Mouse (Mus musculus) heart, postnatal 14 days (tissue): Measurements from ENCODE around the gene Ptcd2. TPM values are rescaled to one million over a fixed set of nuclear protein-coding genes. Genes with fewer than 3 reads are reported as not detected.

ENCODE experiments used
- DNase-seq, 2 experiments: peaks; one replicate each; pipeline ENCODE4 v3.0.0; 2021 to 2022
- intact Hi-C: fragments of 180-260 bp; cut with DNase I; formaldehyde crosslinking; loops from one replicate; pipeline ENCODE4 v1.15.1; 2025
- long read RNA-seq, 2 experiments: library from polyadenylated mRNA; stranded (forward); transcript quantifications; one replicate each; pipeline ENCODE4 v2.0.0; 2021
- total RNA-seq, 2 experiments: library from RNA; stranded (reverse); gene quantifications; 2 replicates each; pipeline ENCODE4 v1.2.3; 2021

Ptcd2 gene
- total RNA-seq: 10 to 100 TPM; 41.4 to 43.1 TPM
- long read RNA-seq, experiment 1, transcript Ptcd2-201 (10 exons, 1,704 nt): major isoform, 73 of 88 reads
- long read RNA-seq, experiment 1, partial matches to known transcripts: 4 of 88 reads
- long read RNA-seq, experiment 1, other reads (novel, unspliced or antisense): 11 of 88 reads
- long read RNA-seq, experiment 2, transcript Ptcd2-201 (10 exons, 1,704 nt): major isoform, 48 of 59 reads
- long read RNA-seq, experiment 2, partial matches to known transcripts: 5 of 59 reads
- long read RNA-seq, experiment 2, other reads (novel, unspliced or antisense): 6 of 59 reads

- intact Hi-C loops: no loop called here
- DNase-seq: peak; percentile 97
These were observed at the start of gene Ptcd2, which contains the start of gene Mrps27 for GRCm38 (mm10) chr13:99344599-99345575. Ptcd2 (minus strand) TSS chr13:99344705. Mrps27 (plus strand) TSS chr13:99344786.

- intact Hi-C loops: no loop called here
- no peak for DNase-seq
These were observed 48.6 kb upstream of the Ptcd2 start for GRCm38 (mm10) chr13:99393128-99393527.

- intact Hi-C loops: no loop called here
- DNase-seq: peak; percentile 65 to 67
These were observed 46.9 kb upstream of the Ptcd2 start for GRCm38 (mm10) chr13:99391417-99391816.

- DNase-seq: no peak
- intact Hi-C loops: no loop called here
These were observed 43.7 kb upstream of the Ptcd2 start for GRCm38 (mm10) chr13:99387901-99388811.

- DNase-seq: no peak
- intact Hi-C loops: no loop called here
These were observed 41.8 kb upstream of the Ptcd2 start for GRCm38 (mm10) chr13:99386341-99386740.

GRCm38 (mm10) chr13:99385911-99386310 is 41.4 kb upstream of the Ptcd2 start:
- intact Hi-C loops: no loop called here
- no peak for DNase-seq

- DNase-seq: no peak
- intact Hi-C loops: no loop called here
These were observed 40.2 kb upstream of the Ptcd2 start for GRCm38 (mm10) chr13:99384555-99385203.

- intact Hi-C loops: no loop called here
- DNase-seq: no peak
These were observed 37.9 kb upstream of the Ptcd2 start for GRCm38 (mm10) chr13:99382373-99382772.

GRCm38 (mm10) chr13:99378223-99378622 is 33.7 kb upstream of the Ptcd2 start:
- DNase-seq: no peak
- intact Hi-C loops: loop anchor here (2.0 to 5.0 kb wide), 2 partner anchors 37 to 369 kb away; no protein-coding TSS in a partner anchor

GRCm38 (mm10) chr13:99377055-99377454 is 32.5 kb upstream of the Ptcd2 start:
- intact Hi-C loops: loop anchor here (5.0 kb wide), 1 partner anchor 370 kb away; no protein-coding TSS in a partner anchor
- DNase-seq: no peak

- peak; percentile 81 to 91 for DNase-seq
- intact Hi-C loops: loop anchor here (1.0 to 5.0 kb wide), 3 partner anchors 139 to 462 kb away; no protein-coding TSS in a partner anchor
These were observed 31.0 kb upstream of the Ptcd2 start for GRCm38 (mm10) chr13:99375550-99375949.

GRCm38 (mm10) chr13:99374191-99374590 is 29.7 kb upstream of the Ptcd2 start:
- no peak for DNase-seq
- intact Hi-C loops: loop anchor here (2.0 kb wide), 1 partner anchor 141 kb away; no protein-coding TSS in a partner anchor

GRCm38 (mm10) chr13:99373684-99374083 is 29.2 kb upstream of the Ptcd2 start:
- DNase-seq: no peak
- intact Hi-C loops: loop anchor here (2.0 kb wide), 1 partner anchor 141 kb away; no protein-coding TSS in a partner anchor

- intact Hi-C loops: no loop called here
- no peak for DNase-seq
These were observed 26.8 kb upstream of the Ptcd2 start for GRCm38 (mm10) chr13:99371285-99371684.

GRCm38 (mm10) chr13:99369103-99369502 is 24.6 kb upstream of the Ptcd2 start:
- intact Hi-C loops: no loop called here

GRCm38 (mm10) chr13:99367554-99368174 is 23.2 kb upstream of the Ptcd2 start:
- intact Hi-C loops: no loop called here
- DNase-seq: peak; percentile 30 to 36

More at GRCm38 (mm10) chr13:99369103-99369502, 24.6 kb upstream of the Ptcd2 start:
- DNase-seq: no peak

GRCm38 (mm10) chr13:99366422-99367175 is 22.1 kb upstream of the Ptcd2 start:
- no peak for DNase-seq
- intact Hi-C loops: no loop called here

GRCm38 (mm10) chr13:99363866-99364265 is 19.4 kb upstream of the Ptcd2 start:
- DNase-seq: no peak
- intact Hi-C loops: no loop called here
